Mouse (Mus musculus) NIH3T3 (cell line): ENCODE measurements around the gene Pld2.
"Not testable (repeated sequence)": the region's sequence is repeated elsewhere in the genome, so short reads cannot be mapped to it uniquely, and the experiment has no call there.

Source experiments
- DNase-seq: peaks from one replicate; pipeline ENCODE4 v3.0.0-alpha.2; 2012; ENCODE audit warnings: low read depth

Gene Pld2

DNA sequence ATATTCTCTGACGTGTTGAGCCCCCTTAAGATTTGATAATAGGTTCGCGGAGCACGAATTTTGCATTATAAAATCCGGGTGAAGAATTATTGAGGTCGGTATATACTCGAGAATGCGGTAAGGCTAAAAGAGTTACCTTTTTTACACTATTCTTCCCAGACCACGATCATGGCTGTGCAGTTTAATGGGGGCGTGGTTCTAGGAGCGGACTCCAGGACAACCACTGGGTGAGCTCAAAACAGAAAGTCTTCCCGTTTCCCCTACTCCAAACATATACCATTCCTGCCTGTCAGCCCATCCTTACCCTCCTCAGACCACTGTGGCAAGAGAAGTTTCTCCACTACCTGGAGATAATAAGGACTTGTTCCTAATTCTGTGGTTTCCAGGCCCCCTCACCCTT, 14.1 kb upstream of the Pld2 start:
- DNase-seq = peak; percentile 49

- DNase-seq = no peak
Observed at GRCm38 (mm10) chr11:70526211-70526610, 13.7 kb upstream of the Pld2 start.

- no peak for DNase-seq
Observed at GRCm38 (mm10) chr11:70528610-70529009, 11.3 kb upstream of the Pld2 start.

DNA sequence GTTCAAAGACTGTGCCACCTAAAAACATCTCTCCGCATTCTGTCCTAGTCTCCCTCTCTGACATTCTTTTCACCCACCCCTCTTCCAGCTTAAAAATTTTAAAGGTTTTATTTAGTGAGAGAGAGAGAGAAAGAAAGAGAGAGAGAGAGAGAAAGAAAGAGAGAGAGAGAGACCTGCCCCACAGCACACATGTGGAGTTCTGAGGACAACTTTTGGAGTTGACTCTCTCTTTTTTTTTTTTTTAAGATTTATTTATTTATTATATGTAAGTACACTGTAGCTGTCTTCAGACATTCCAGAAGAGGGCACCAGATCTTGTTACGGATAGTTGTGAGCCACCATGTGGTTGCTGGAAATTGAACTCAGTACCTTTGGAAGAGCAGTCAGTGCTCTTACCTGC, 8.8 kb upstream of the Pld2 start:
- DNase-seq = not testable (repeated sequence)

GRCm38 (mm10) chr11:70532839-70533238, 7.0 kb upstream of the Pld2 start, which contains the start of gene Gm40193:
TSS of gene Gm40193 (minus strand) at chr11:70532939.
- no peak for DNase-seq

- DNase-seq = no peak
Observed at GRCm38 (mm10) chr11:70539423-70539822, 441 bp upstream of the Pld2 start.

DNA sequence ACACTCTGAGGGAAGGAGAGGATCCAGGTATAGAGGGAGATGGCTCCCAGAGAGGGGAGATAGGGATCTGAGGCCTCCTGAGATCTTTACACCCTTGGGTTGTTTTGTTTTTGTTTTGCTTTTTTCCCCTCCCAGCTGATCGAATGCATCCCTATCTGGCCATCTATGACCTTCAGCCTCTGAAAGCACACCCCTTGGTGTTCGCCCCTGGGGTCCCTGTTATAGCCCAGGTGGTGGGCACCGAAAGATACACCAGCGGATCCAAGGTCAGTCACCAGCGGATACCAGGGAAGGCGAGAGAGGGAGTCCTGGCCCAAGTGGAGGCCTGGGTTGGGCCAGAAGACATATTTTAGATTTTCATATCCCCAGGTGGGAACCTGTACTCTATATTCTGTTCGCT, 1.1 kb downstream of the Pld2 start:
- DNase-seq = no peak

GRCm38 (mm10) chr11:70541415-70541814, 1.6 kb downstream of the Pld2 start:
- no peak for DNase-seq

DNA sequence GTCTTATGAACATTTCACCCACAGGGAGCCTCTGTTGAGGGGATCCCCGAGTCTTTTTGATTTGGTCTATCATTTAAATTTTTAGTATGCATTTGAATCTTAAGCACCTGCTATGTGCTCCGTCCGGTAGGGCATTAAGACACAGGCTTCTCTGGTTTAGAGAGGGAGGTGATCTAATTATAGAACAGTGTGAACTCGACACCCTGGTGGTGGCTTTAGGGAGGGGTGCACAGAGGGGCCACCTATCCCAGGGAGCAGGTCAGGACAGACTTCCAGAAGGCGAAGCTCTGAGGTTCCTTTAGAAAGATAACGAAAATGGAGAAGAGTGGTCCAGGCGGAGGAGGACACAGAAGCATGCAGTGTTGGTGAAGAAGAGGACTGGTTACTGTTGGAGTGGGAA, 4.6 kb downstream of the Pld2 start:
- DNase-seq = no peak

DNA sequence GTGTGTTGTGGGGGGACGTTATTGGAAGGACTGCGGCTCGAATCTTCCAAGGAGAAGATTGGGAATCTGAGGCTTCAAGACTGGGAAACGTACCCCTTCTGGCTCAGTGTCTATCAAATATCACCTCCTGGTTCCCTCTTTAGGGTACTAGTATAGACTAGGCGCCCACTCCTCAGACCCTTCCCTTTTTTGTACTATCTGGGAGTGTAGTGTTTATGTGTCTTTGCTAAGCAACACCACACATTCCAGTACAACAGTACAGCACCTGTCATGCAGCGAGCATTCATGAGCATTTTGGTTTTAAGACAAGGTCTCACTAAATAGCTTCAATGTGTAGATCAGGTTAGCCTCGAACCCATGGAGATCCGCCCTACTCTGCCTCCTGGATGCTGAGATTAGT, 11.7 kb downstream of the Pld2 start:
- no peak for DNase-seq

DNA sequence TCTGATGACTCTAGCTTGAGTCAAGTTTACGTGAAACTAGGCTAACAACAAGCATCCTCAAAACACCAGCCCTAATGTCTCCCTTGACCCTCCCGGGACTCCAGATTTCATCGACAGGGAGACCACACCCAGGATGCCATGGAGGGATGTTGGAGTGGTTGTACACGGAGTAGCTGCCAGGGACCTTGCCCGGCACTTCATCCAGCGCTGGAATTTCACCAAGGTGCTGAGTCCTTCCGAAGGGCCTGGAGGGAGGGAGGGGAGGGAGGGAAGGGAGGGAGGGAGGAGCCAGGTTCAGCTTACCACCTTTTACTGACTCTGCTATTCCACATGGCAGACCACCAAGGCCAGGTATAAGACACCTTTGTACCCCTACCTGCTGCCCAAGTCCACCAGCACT, 14.1 kb downstream of the Pld2 start:
- DNase-seq = peak; percentile 14

GRCm38 (mm10) chr11:70557545-70557944, 17.7 kb downstream of the Pld2 start:
- no peak for DNase-seq

DNA sequence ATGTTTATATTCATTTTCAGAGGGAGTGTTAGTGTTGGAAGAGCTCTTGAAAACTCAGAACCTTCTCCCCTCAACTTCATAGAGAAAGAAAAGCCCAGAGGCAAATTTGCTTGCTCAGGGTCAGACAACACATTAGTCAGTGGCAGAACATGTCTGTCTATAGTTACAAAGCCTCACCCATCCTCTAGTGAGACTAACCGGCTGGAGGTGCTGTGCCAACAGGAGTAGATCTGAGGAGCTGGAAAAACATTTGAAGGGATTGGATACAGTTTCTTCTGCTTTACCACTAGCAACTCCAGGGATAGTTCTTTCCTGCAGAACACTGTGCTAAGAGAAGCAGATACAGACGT, 22.0 kb downstream of the Pld2 start:
- no peak for DNase-seq

DNA sequence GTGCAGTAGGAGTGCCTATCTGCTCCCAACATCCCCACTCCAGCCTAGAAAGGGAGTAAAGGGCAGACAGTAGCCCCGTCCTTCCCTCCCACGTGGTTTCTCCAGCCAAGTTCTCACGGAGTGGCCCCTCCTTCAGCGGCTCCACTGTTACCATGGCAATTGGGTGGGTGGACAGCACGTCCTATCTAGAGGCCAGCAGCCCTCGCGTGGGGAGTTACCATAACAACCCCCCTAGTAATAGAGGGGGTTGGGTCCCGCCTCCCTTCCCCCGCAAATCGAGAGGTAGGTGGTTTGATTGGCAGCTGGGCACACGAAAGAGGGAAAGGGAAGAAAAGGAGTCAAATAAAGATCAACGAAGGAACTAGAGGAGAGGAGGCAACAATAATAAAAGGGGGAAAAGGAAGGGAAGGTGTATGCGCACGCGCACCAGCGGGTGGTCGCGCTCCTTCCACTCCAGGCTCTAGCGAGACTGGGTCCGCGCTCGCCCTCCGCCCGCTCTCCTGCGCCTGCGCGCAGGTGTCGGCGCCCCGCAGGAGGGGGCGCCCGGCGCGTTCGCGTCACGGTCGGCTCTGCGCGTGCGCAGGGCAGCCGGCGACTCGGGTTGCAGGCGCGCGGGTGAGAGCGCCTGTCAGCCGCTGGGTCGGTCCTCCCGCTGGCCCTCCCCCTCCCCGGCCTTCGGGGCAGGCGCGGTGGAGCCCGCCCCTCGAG, 22.6 kb downstream of the Pld2 start, which contains the start of gene Mink1:
Gene Mink1, plus strand, starts transcription at position 595 of the 708 bp plus-strand sequence.
- DNase-seq = peak; percentile 93

- DNase-seq = no peak
Observed at GRCm38 (mm10) chr11:70562995-70563469, 23.2 kb downstream of the Pld2 start.

- no peak for DNase-seq
Observed at GRCm38 (mm10) chr11:70563470-70564275, 23.8 kb downstream of the Pld2 start.

DNA sequence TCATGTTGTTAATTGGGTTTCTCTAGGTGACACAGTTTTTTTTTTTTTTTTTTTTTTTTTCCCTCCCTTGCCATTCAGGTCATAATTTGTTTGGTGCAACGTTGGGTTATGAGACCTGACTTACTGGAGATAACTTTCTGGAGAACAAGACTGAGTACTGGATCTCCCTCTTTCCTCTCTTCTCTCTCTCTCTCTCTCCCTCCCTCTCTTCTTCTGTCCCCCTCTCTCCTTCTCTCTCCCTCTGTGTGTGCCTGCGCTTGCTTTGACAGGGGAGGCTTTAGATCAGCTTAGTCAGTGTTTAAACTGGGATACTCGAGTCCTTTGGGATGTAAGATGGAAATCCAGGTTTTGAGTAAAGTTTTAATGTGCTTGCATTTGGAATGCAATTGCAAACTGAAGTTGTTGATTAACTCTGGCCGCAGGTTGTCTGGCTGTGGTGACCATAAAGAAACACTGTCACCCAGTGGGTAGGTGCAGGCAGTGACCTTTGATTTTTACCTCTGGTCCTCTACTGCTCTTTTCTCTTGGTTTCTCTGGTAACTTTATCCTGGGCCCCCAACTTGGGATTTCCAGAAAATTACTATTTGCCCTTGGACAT, 24.5 kb downstream of the Pld2 start:
- no peak for DNase-seq

- no peak for DNase-seq
Observed at GRCm38 (mm10) chr11:70566586-70566985, 26.7 kb downstream of the Pld2 start.

GRCm38 (mm10) chr11:70570614-70571013, 30.8 kb downstream of the Pld2 start:
- not testable (repeated sequence) for DNase-seq

GRCm38 (mm10) chr11:70571641-70572040, 31.8 kb downstream of the Pld2 start:
- no peak for DNase-seq

DNA sequence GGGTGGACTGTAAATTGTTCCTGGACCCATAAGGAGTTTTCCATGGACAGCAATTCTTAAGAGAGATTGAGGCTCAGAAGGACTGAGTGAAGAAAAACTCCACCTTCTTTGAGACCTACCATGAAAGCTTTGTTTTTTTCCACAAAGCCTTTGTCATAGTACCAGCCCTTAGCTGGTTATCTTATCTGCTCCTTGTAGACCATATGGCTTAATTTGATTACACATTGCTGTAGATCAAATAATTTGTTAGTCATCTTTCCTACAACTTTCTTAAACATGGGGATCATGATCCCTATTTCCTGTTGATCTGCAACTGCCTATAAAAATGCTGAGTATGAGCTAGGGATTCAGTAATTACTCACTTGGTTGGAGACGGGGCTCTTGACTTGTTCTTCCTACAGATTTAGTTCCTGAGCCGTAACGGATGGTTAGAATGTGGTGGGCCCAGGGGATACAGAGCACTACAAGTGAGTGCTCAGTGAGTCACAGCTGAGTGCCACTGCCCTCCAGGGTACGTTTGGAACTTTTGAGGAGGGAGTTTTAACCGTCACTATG, 32.6 kb downstream of the Pld2 start:
- DNase-seq = no peak

- peak; percentile 77 for DNase-seq
Observed at GRCm38 (mm10) chr11:70573872-70574271, 34.0 kb downstream of the Pld2 start.

- peak; percentile 67 for DNase-seq
Observed at GRCm38 (mm10) chr11:70577201-70577600, 37.3 kb downstream of the Pld2 start.
